Comparison of ENCODE assay signal across 27 mouse cellular contexts in the genomic region with DNA sequence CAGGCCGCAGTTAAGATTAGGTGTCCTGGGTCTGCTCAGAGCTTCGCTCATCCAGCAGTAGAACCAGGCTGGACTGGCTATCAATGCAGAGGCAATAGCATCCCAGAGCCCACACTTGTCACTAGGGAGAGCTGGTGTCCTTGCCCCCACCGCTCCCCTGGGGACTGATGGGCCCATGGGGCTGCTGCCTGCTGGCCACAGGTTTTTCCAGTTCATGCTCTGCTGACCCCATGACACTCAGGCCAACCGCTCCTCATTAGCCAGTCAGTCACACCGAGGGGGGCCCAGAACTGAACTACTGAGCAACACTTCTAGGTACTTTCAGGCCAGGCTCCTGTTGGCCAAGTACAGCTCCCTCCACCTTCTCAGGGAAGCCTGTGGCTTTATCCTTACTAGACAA. TPM values are rescaled to one million over a fixed set of nuclear protein-coding genes. Genes with fewer than 3 reads are reported as not detected.
DNase-seq lines count a peak whose midpoint lies in the region; ATAC-seq lines count a peak whose summit lies in the region.
"Had no signal": no experiment of that assay in that cellular context is flagged by ENCODE, and none has a peak within 500 bp of the region (broad histone marks: within the 10 kb centered on the region; RNA-seq: fewer than 3 reads in every experiment).

No protein-coding gene starts in this region.

- peak; percentile 15; the same call in 1 of the 2 replicates for ATAC-seq in hindbrain, embryonic 11.5 days (ENCODE audit: low FRiP score)
- ATAC-seq in hindbrain, embryonic 12.5 days (ENCODE audit: low FRiP score) = no peak
- ATAC-seq in midbrain, embryonic 14.5 days (ENCODE audit: low FRiP score, low TSS enrichment) = no peak
- ATAC-seq: activated CD4-positive, CD25-positive, alpha-beta regulatory T cell, adult 4 months; forebrain, postnatal 0 days had no signal

- H3K4me2 ChIP-seq in hindbrain, embryonic 11.5 days (replicated peaks; ENCODE audit: low read depth, low read length) = no peak overlapping the region
- no peak overlapping the region for H3K4me2 ChIP-seq in hindbrain, embryonic 12.5 days (replicated peaks)
- no peak overlapping the region for H3K4me2 ChIP-seq in midbrain, embryonic 14.5 days (ENCODE audit: low read length)
- H3K4me2 ChIP-seq: embryonic facial prominence, embryonic 12.5 days; heart, embryonic 13.5 days; liver, embryonic 15.5 days; lung, embryonic 15.5 days had no signal

- H3K27me3 ChIP-seq in hindbrain, embryonic 11.5 days (ENCODE audit: control insufficient read depth, insufficient read depth, low read length) = peaks cover 82% of the 10 kb centered on the region
- peaks cover 93% of the 10 kb centered on the region for H3K27me3 ChIP-seq in hindbrain, embryonic 12.5 days
- H3K27me3 ChIP-seq in midbrain, embryonic 10.5 days (ENCODE audit: low read depth, poor library complexity, severe bottlenecking) = peaks cover 100% of the 10 kb centered on the region
- peaks cover 63% of the 10 kb centered on the region for H3K27me3 ChIP-seq in midbrain, embryonic 14.5 days (ENCODE audit: control insufficient read depth, insufficient read depth, low read length)
- peaks cover 95% of the 10 kb centered on the region for H3K27me3 ChIP-seq in embryonic facial prominence, embryonic 10.5 days (replicated peaks; ENCODE audit: low read depth, poor library complexity, severe bottlenecking)
- H3K27me3 ChIP-seq: liver, embryonic 15.5 days; lung, embryonic 15.5 days had no signal

- H3K4me1 ChIP-seq in hindbrain, embryonic 11.5 days (replicated peaks; ENCODE audit: control insufficient read depth, insufficient read depth, low read length) = peaks cover 28% of the 10 kb centered on the region
- H3K4me1 ChIP-seq in hindbrain, embryonic 12.5 days = peaks cover 74% of the 10 kb centered on the region
- peaks cover 74% of the 10 kb centered on the region for H3K4me1 ChIP-seq in midbrain, embryonic 10.5 days
- peaks cover 39% of the 10 kb centered on the region for H3K4me1 ChIP-seq in midbrain, embryonic 14.5 days (ENCODE audit: control insufficient read depth, insufficient read depth, low read length)
- H3K4me1 ChIP-seq in embryonic facial prominence, embryonic 10.5 days = peaks cover 72% of the 10 kb centered on the region
- H3K4me1 ChIP-seq: heart, embryonic 13.5 days; liver, embryonic 15.5 days; lung, embryonic 15.5 days; megakaryocyte, embryonic 14.5 days had no signal

- no peaks in the 10 kb centered on the region for H3K9me3 ChIP-seq in hindbrain, embryonic 11.5 days (ENCODE audit: control insufficient read depth, low read length)
- H3K9me3 ChIP-seq in hindbrain, embryonic 12.5 days (replicated peaks) = no peaks in the 10 kb centered on the region
- H3K9me3 ChIP-seq in midbrain, embryonic 10.5 days (replicated peaks) = 0 out of 2 replicates have a peak, but pooled peaks cover 4% of the 10 kb centered on the region
- no peaks in the 10 kb centered on the region for H3K9me3 ChIP-seq in midbrain, embryonic 14.5 days (ENCODE audit: control insufficient read depth, low read length)
- H3K9me3 ChIP-seq in embryonic facial prominence, embryonic 10.5 days = no peaks in the 10 kb centered on the region
- H3K9me3 ChIP-seq: embryonic facial prominence, embryonic 12.5 days; heart, embryonic 13.5 days; hindbrain, embryonic 15.5 days; liver, embryonic 15.5 days; lung, embryonic 15.5 days had no signal

- no peaks in the 10 kb centered on the region for H3K36me3 ChIP-seq in hindbrain, embryonic 11.5 days (ENCODE audit: control insufficient read depth, insufficient read depth, low read length)
- no peaks in the 10 kb centered on the region for H3K36me3 ChIP-seq in hindbrain, embryonic 12.5 days
- H3K36me3 ChIP-seq in midbrain, embryonic 10.5 days = no peaks in the 10 kb centered on the region
- H3K36me3 ChIP-seq in midbrain, embryonic 14.5 days (ENCODE audit: control insufficient read depth, insufficient read depth, low read length) = no peaks in the 10 kb centered on the region
- no peaks in the 10 kb centered on the region for H3K36me3 ChIP-seq in embryonic facial prominence, embryonic 10.5 days (replicated peaks)
- H3K36me3 ChIP-seq: embryonic facial prominence, embryonic 12.5 days; heart, embryonic 13.5 days; hindbrain, embryonic 15.5 days; lung, embryonic 15.5 days had no signal

- no peak overlapping the region for H3K27ac ChIP-seq in hindbrain, embryonic 11.5 days (ENCODE audit: low read depth, low read length)
- H3K27ac ChIP-seq in hindbrain, embryonic 12.5 days = no peak overlapping the region
- H3K27ac ChIP-seq in midbrain, embryonic 10.5 days (replicated peaks) = peak overlapping the region; percentile 57
- no peak overlapping the region for H3K27ac ChIP-seq in midbrain, embryonic 14.5 days (replicated peaks; ENCODE audit: low read depth, low read length)
- peak overlapping the region; percentile 4; the same call in 1 of the 2 replicates for H3K27ac ChIP-seq in embryonic facial prominence, embryonic 10.5 days (replicated peaks)
- H3K27ac ChIP-seq: embryonic facial prominence, embryonic 12.5 days; heart, adult 2 months; heart, embryonic 13.5 days; hindbrain, embryonic 15.5 days; left cerebral cortex, adult 2 months; liver, embryonic 15.5 days; lung, embryonic 15.5 days had no signal

- no peak overlapping the region for H3K9ac ChIP-seq in hindbrain, embryonic 11.5 days (ENCODE audit: low read depth, low read length)
- no peak overlapping the region for H3K9ac ChIP-seq in hindbrain, embryonic 12.5 days
- no peak overlapping the region for H3K9ac ChIP-seq in midbrain, embryonic 14.5 days (replicated peaks; ENCODE audit: low read length)
- H3K9ac ChIP-seq: embryonic facial prominence, embryonic 12.5 days; forebrain, postnatal 0 days; heart, embryonic 13.5 days; hindbrain, embryonic 15.5 days; liver, embryonic 15.5 days; lung, embryonic 15.5 days had no signal

- H3K4me3 ChIP-seq in hindbrain, embryonic 11.5 days (ENCODE audit: low read depth, low read length) = no peak overlapping the region
- H3K4me3 ChIP-seq in hindbrain, embryonic 12.5 days = no peak overlapping the region
- H3K4me3 ChIP-seq in midbrain, embryonic 10.5 days = peak overlapping the region; percentile 22; the same call in 1 of the 2 replicates
- H3K4me3 ChIP-seq in midbrain, embryonic 14.5 days (replicated peaks; ENCODE audit: low read depth, low read length) = no peak overlapping the region
- no peak overlapping the region for H3K4me3 ChIP-seq in embryonic facial prominence, embryonic 10.5 days
- H3K4me3 ChIP-seq: embryonic facial prominence, embryonic 12.5 days; heart, adult 2 months; heart, embryonic 13.5 days; hindbrain, embryonic 15.5 days; left cerebral cortex, adult 2 months; liver, embryonic 15.5 days; lung, embryonic 15.5 days; megakaryocyte, embryonic 14.5 days had no signal

- no peak for DNase-seq in hindbrain, embryonic 11.5 days (ENCODE audit: low spot score)
- DNase-seq in midbrain, embryonic 10.5 days (ENCODE audit: low spot score) = no peak
- DNase-seq in midbrain, embryonic 14.5 days = no peak
- no peak for DNase-seq in embryonic facial prominence, embryonic 10.5 days (ENCODE audit: low spot score)
- DNase-seq in kidney, postnatal 4 days = peak; percentile 34 to 48
- DNase-seq in gastrocnemius, adult 8-10 months (ENCODE audit: low spot score in 2 of 2) = no peak
- DNase-seq: adrenal gland, adult 8-10 months; B cell, adult 2 months; cerebellum, adult 18-20 months; cerebellum, postnatal 14 days; forebrain, postnatal 0 days; gastrocnemius, postnatal 25 days; heart, adult 2 months; heart, postnatal 14 days; layer of hippocampus, adult 9-11 months; lung, postnatal 36 days; right cerebral cortex, postnatal 25 days; spleen, adult 18-20 months had no signal

- 39% methylated on average over 5 of the region's 5 CpGs for WGBS in hindbrain, embryonic 11.5 days
- WGBS in hindbrain, embryonic 12.5 days = 44% methylated on average over 5 of the region's 5 CpGs
- WGBS in midbrain, embryonic 10.5 days = 43% methylated on average over 5 of the region's 5 CpGs
- 49% methylated on average over 5 of the region's 5 CpGs for WGBS in midbrain, embryonic 14.5 days
- WGBS in embryonic facial prominence, embryonic 10.5 days = 52% methylated on average over 5 of the region's 5 CpGs

RNA-seq across cellular contexts. Expression of gene Ass1, which starts 24.3 kb away (rescaled TPM):
- 10.3 and 11.0 TPM in 2 replicates for polyA plus RNA-seq in hindbrain, embryonic 11.5 days (2014; fragmentation: Nextera tagmentation; extraction: Ambion mirVana)
- 7.2 and 7.7 TPM in 2 replicates for polyA plus RNA-seq in hindbrain, embryonic 12.5 days (2016; fragmentation: Nextera tagmentation; extraction: Ambion mirVana)
- polyA plus RNA-seq in midbrain, embryonic 10.5 days (2016; fragmentation: Nextera tagmentation; extraction: Ambion mirVana) = 11.4 and 13.3 TPM in 2 replicates
- 7.4 and 8.5 TPM in 2 replicates for polyA plus RNA-seq in midbrain, embryonic 14.5 days (2014; fragmentation: Nextera tagmentation; extraction: Ambion mirVana)
- polyA plus RNA-seq in embryonic facial prominence, embryonic 10.5 days (2016; fragmentation: Nextera tagmentation; extraction: Ambion mirVana) = 13.0 and 16.1 TPM in 2 replicates
- 1 to 10 TPM; 2.4 to 4.4 (median 3.3) TPM for total RNA-seq in gastrocnemius, adult 8-10 months (2022)

Comparison
In these comparisons a context has a peak if more than half of its experiments do, and no peak if none do; other contexts are left out.
1. H3K27ac ChIP-seq: peak in midbrain, embryonic 10.5 days (single experiment) and embryonic facial prominence, embryonic 10.5 days (single experiment); none in hindbrain, embryonic 11.5 days (single experiment), hindbrain, embryonic 12.5 days (single experiment) and midbrain, embryonic 14.5 days (single experiment).
2. DNase-seq: peak in kidney, postnatal 4 days (2 of 2); none in hindbrain, embryonic 11.5 days (single experiment), midbrain, embryonic 10.5 days (single experiment), midbrain, embryonic 14.5 days (single experiment), embryonic facial prominence, embryonic 10.5 days (single experiment) and gastrocnemius, adult 8-10 months (0 of 2).